Mouse (Mus musculus): ENCODE measurements around the gene Ddx17. TPM values are rescaled to one million over a fixed set of nuclear protein-coding genes. Genes with fewer than 3 reads are reported as not detected.
A peak's percentile ranks its signal among the peaks of the same experiment; 100 is the strongest.

Gene Ddx17
- total and polyA plus RNA-seq, 3 experiments: 79.8 to 114 (median 93.0) TPM

DNA sequence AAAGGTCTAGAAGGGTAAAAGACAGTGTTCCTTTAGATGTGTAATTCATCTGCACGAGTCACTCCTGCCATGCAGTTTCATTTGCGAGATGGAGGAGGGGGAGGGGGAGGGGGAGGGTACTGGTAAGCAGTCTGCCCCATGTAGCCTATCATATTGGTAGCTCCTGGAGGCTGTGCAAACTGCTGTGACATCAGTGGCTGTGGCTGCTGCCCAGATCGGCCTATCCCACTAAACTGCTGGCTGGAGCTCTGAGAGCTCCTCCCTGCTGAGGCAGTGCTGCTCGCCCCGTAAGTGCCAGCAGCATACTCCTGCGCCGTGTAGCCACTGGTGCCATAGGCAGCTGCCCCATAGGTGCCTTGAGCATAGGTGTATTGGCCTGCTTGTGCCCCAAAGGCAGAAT is 16.6 kb downstream of the Ddx17 start:
- in situ Hi-C loops (cut with MboI; ENCODE audit: low pct_ligation_motif_present, low pct_unique_long_range_greater_than_20kb, low sequenced_read_pairs) (no loop called here), dilution Hi-C loops (cut with MboI; ENCODE audit: extremely low pct_ligation_motif_present, extremely low pct_unique_long_range_greater_than_20kb, low sequenced_read_pairs) (no loop called here)
- no peak overlapping the region for H3K9ac ChIP-seq (ENCODE audit: insufficient read depth, low read depth)
- TF ChIP-seq JUN (IDR thresholded peaks at IDR 0.05; ENCODE audit: insufficient read depth, low read depth, low read length) (no peak), MAZ (IDR thresholded peaks at IDR 0.05; ENCODE audit: low read depth, low read length) (no peak), ELF1 (IDR thresholded peaks at IDR 0.05; ENCODE audit: low read depth, low read length) (no peak)
- H3K9me3 ChIP-seq (replicated peaks; ENCODE audit: low read length): no peaks in the 10 kb centered on the region
- no peak overlapping the region for H3K4me2 ChIP-seq (ENCODE audit: insufficient read depth, low read depth, poor library complexity, severe bottlenecking)
- no peak overlapping the region for H3K4me3 ChIP-seq (replicated peaks in 1 of 3; ENCODE audit: low read depth in 2 of 3, low read length in 2 of 3, poor library complexity in 1 of 3)
- DNase-seq (ENCODE audit: extremely low read depth): no peak
- peaks cover 64 to 94% of the 10 kb centered on the region in 2 experiments for H3K36me3 ChIP-seq (replicated peaks in 1 of 2; ENCODE audit: control insufficient read depth in 1 of 2, insufficient read depth in 1 of 2, low read length in 1 of 2)
- H3K27ac ChIP-seq (ENCODE audit: insufficient read depth, low read depth): no peak overlapping the region
- no peaks in the 10 kb centered on the region for H3K27me3 ChIP-seq (replicated peaks)
- H3K4me1 ChIP-seq (ENCODE audit: control insufficient read depth in 1 of 2, insufficient read depth in 2 of 2): no peaks in the 10 kb centered on the region
- H3K79me2 ChIP-seq (replicated peaks; ENCODE audit: control insufficient read depth, extremely low read depth, insufficient read depth, poor library complexity, severe bottlenecking): no peaks in the 10 kb centered on the region

- Histone ChIP-seq H3K27ac (ENCODE audit: insufficient read depth, low read depth) (no peak overlapping the region), H3K4me3 (replicated peaks in 1 of 3; ENCODE audit: low read depth in 2 of 3, low read length in 2 of 3, poor library complexity in 1 of 3) (no peak overlapping the region), H3K4me1 (ENCODE audit: control insufficient read depth in 1 of 2, insufficient read depth in 2 of 2) (no peaks in the 10 kb centered on the region), H3K79me2 (replicated peaks; ENCODE audit: control insufficient read depth, extremely low read depth, insufficient read depth, poor library complexity, severe bottlenecking) (no peaks in the 10 kb centered on the region), H3K4me2 (ENCODE audit: insufficient read depth, low read depth, poor library complexity, severe bottlenecking) (no peak overlapping the region), H3K9me3 (replicated peaks; ENCODE audit: low read length) (no peaks in the 10 kb centered on the region), H3K27me3 (replicated peaks) (no peaks in the 10 kb centered on the region), H3K36me3 (replicated peaks in 1 of 2; ENCODE audit: control insufficient read depth in 1 of 2, insufficient read depth in 1 of 2, low read length in 1 of 2) (peaks cover 52 to 76% of the 10 kb centered on the region in 2 experiments), H3K9ac (ENCODE audit: insufficient read depth, low read depth) (no peak overlapping the region)
- dilution Hi-C loops (cut with MboI; ENCODE audit: extremely low pct_ligation_motif_present, extremely low pct_unique_long_range_greater_than_20kb, low sequenced_read_pairs): no loop called here
- in situ Hi-C loops (cut with MboI; ENCODE audit: low pct_ligation_motif_present, low pct_unique_long_range_greater_than_20kb, low sequenced_read_pairs): no loop called here
- DNase-seq (ENCODE audit: extremely low read depth): no peak
- TF ChIP-seq ZC3H11A (IDR thresholded peaks at IDR 0.05; ENCODE audit: low read depth, low read length): no peak
- no peak for TF ChIP-seq GABPA (IDR thresholded peaks at IDR 0.05; ENCODE audit: insufficient replicate concordance, low read depth, low read length)
- no peak for TF ChIP-seq BHLHE40 (IDR thresholded peaks at IDR 0.05; ENCODE audit: low read depth, low read length)
- no peak for TF ChIP-seq ELF1 (IDR thresholded peaks at IDR 0.05; ENCODE audit: low read depth, low read length)
- no peak for TF ChIP-seq SIN3A (IDR thresholded peaks at IDR 0.05; ENCODE audit: low read length)
Measured at GRCm38 (mm10) chr15:79527991-79528639, 18.4 kb downstream of the Ddx17 start.

- dilution Hi-C loops (cut with MboI; ENCODE audit: extremely low pct_ligation_motif_present, extremely low pct_unique_long_range_greater_than_20kb, low sequenced_read_pairs): no loop called here
- H3K4me1 ChIP-seq (ENCODE audit: control insufficient read depth in 1 of 2, insufficient read depth in 2 of 2): no peaks in the 10 kb centered on the region
- in situ Hi-C loops (cut with MboI; ENCODE audit: low pct_ligation_motif_present, low pct_unique_long_range_greater_than_20kb, low sequenced_read_pairs): no loop called here
Measured at GRCm38 (mm10) chr15:79527192-79527591, 19.3 kb downstream of the Ddx17 start.

More at GRCm38 (mm10) chr15:79527192-79527591, 19.3 kb downstream of the Ddx17 start:
- no peaks in the 10 kb centered on the region for H3K27me3 ChIP-seq (replicated peaks)
- H3K9me3 ChIP-seq (replicated peaks; ENCODE audit: low read length): no peaks in the 10 kb centered on the region
- H3K4me2 ChIP-seq (ENCODE audit: insufficient read depth, low read depth, poor library complexity, severe bottlenecking): no peak overlapping the region
- H3K27ac ChIP-seq (ENCODE audit: insufficient read depth, low read depth): no peak overlapping the region
- no peaks in the 10 kb centered on the region for H3K79me2 ChIP-seq (replicated peaks; ENCODE audit: control insufficient read depth, extremely low read depth, insufficient read depth, poor library complexity, severe bottlenecking)
- H3K36me3 ChIP-seq (replicated peaks in 1 of 2; ENCODE audit: control insufficient read depth in 1 of 2, insufficient read depth in 1 of 2, low read length in 1 of 2): peaks cover 47 to 67% of the 10 kb centered on the region in 2 experiments
- no peak for TF ChIP-seq CHD1 (IDR thresholded peaks at IDR 0.05; ENCODE audit: low read depth, low read length)
- TF ChIP-seq POLR2A (IDR thresholded peaks at IDR 0.05; ENCODE audit: low read depth, low read length): peak; percentile 26
- H3K4me3 ChIP-seq (replicated peaks in 1 of 3; ENCODE audit: low read depth in 2 of 3, low read length in 2 of 3, poor library complexity in 1 of 3): no peak overlapping the region
- DNase-seq (ENCODE audit: extremely low read depth): no peak
- H3K9ac ChIP-seq (ENCODE audit: insufficient read depth, low read depth): no peak overlapping the region

Measured in CH12.LX (cell line).